Mouse (Mus musculus): ENCODE data around the gene Anp32b.

Anp32b gene

DNA sequence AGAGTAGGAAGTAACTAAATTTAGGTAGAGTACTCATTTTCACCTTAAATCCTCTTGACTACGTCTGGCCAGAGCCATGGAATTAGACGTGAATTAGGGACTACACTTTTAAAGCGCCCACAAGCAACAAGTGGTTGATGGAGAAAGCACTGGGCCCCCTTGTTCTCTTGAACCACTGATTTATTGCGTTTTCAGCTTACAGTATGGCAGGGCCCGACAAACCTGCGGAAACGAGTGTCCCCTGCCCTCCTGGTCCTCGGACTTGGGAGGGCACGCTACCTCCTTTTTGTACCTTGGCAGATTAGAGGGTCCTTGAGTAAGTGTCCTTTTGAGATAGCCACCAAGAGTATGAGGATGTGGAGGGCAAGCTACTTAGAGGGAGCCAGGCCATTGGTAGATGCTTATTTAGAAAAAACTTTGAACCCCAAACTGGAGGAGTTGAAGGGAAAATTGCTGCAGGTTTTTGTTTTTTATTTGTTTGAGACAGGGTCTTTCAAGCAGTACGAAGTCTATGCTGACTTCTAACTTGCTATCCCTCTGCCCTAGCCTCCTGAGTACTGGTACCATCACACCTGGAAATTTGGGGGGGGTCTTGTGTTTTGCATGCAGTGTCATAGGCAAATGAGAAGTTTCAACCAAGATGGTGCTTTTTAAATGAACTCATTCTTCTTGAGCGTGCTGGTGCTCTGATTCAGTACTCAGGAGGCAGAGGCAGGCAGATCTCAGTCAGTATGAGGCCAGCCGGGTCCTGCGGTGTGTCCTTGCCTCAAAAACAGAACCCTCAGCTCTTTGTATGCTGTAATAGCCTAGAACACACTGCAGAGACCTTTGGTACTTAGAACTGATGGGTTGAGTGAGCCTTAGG lies 2.4 kb downstream of the Anp32b start:
- DNase-seq (ENCODE audit: low spot score in 2 of 2): no peak

- DNase-seq (ENCODE audit: low spot score in 2 of 2): no peak
These were observed 3.6 kb downstream of the Anp32b start for GRCm38 (mm10) chr4:46454097-46454864.

GRCm38 (mm10) chr4:46456762-46457161 lies 6.1 kb downstream of the Anp32b start:
- no peak for DNase-seq (ENCODE audit: low spot score in 2 of 2)

DNA sequence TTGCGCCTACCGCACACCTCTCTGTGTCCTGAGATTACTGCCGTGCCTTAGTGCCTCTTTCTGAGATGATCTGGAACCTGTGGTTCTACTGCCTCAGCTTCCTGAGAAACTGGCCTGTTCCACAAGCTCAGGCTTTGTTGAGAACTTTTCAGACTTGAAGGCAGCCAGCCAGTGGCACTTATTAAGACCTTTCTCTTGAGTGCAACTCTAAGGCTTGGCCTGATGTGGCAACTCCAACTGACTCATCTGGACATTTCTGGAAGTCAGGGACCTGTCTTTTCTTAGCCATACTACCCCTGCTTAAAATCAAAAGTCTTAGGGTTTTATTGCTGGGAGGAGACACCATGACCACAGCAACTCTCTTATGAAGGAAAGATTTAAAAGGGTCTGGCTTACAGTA lies 6.5 kb downstream of the Anp32b start:
- DNase-seq (ENCODE audit: low spot score in 2 of 2): no peak

DNA sequence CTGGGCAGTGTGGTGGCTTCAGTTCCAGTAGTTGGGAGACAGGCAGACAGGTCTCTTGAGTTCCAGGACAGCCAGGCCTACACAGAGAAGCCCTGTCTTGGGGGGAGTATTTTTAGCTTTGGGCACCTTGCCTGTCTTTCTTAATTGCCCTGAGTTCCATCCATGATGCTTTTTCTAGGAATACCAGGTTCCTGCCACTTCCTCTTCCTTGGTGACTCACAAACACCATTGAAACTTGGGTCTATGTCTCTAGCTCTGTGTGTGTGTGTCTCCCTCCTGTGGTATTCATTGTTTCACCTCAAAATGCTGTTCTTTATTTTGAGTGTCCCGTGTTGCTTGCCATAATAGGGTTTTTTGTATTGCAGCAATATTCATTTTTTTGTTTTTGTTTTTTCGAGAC lies 7.7 kb downstream of the Anp32b start:
- DNase-seq (ENCODE audit: low spot score in 2 of 2): no peak

- DNase-seq (ENCODE audit: low spot score in 2 of 2): no peak
These were observed 12.6 kb downstream of the Anp32b start for GRCm38 (mm10) chr4:46463130-46463830.

GRCm38 (mm10) chr4:46465740-46466139 lies 15.0 kb downstream of the Anp32b start:
- no peak for DNase-seq (ENCODE audit: low spot score in 2 of 2)

DNA sequence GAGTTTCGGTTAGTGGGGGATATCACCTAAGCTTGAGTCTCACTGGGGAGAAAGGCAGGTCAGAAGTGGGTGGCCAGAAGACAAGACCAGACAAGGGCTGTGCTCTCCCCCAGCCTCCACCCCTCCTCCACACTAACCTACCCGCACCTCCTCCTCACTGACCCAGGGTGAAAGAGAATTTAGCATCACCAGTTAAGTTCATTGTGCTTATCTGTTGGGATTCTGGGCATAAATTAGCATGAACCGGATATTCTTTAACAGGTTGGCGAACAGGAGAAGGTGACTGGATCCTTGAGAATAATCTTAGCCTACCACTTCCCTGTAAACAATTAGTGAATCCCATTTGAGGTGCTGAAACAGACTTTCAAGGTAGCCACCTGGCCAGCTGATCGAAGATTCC lies 24.4 kb downstream of the Anp32b start:
- DNase-seq (ENCODE audit: low spot score in 2 of 2): no peak

- no peak for DNase-seq (ENCODE audit: low spot score in 2 of 2)
These were observed 28.4 kb downstream of the Anp32b start for GRCm38 (mm10) chr4:46479081-46479480.

DNA sequence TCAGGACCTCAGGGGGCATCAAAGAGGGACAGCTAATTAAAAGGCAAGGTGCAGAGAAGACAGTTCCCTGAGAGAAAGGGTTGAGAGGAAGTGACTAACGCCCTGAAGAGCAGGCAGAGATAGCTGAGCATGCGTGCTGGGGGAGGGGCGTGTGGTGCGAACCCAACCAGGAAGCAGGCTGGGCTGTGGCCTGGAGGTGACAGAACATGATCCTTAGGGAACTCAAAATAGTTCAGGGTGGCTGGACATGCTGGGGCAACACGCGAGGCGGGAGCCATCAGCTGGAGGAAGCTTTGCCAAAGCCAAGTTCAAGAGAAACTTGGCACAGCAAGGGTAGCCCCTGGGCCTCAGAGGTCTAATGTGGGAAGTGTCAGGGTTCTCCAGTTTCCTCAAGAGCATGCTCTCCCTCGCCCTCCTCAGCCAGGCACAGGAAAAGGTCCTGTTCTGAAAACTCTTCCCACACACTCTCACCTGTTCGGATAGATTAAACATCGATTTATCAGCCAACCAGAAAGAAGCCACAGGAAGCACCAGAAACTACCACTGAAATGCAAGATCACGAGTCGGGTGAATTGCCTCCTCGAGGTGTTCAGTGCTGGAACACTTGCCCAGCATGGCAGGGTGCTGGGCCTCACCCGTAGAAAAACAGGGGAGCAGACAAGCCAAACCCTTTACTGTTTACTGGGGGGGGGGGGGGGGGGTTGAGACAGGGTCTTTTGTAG lies 35.2 kb downstream of the Anp32b start:
- peak in 1 of 2 experiments; percentile 46 for DNase-seq (ENCODE audit: low spot score in 2 of 2)

GRCm38 (mm10) chr4:46487348-46487747 lies 36.6 kb downstream of the Anp32b start:
- DNase-seq (ENCODE audit: low spot score in 2 of 2): peak in 1 of 2 experiments; percentile 50

DNA sequence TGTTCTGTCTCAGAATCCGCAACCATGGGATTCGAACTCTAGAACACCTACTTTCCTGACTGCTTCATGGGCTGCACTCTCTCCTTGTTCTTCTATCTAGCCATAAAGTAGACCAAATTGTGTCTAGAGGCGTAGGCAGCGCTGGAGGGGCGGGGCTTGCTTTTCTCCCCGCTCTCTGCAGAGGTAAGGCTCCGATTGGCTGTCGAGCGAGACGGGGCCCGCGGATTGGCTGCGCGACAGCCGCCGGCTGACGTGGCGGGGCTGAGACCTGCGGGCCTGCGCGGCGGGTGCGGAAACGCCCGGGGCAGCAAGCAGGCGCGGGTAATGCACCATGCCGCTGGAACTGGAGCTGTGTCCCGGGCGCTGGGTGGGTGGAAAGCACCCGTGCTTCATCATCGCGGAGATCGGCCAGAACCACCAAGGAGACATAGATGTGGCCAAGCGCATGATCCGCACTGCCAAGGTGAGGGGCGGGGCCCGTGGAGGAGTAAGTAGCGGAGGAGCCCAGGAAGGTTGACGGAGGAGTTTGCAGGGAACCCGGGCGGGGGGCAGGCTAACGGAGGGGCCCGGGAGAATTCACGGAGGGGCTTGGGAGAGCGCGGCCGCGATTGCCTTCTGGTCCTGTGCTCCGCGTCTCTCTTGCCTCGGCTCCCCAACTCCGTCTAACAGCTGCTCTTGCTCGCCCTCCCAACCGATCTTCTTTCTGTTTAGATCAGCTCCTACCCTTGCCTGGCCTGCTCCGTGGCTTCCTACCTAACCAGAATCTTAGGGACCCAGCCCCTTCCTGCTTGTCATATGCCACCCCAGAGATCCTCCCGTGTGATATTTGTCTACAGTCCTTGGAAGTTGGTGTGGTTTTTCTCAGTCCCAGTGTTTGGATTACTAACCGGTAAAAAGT lies 38.6 kb downstream of the Anp32b start, which contains the start of gene Nans:
Nans (plus strand) TSS at position 221 of the 898 bp plus-strand sequence.
- peak; percentile 80 to 92 for DNase-seq (ENCODE audit: low spot score in 2 of 2)

DNA sequence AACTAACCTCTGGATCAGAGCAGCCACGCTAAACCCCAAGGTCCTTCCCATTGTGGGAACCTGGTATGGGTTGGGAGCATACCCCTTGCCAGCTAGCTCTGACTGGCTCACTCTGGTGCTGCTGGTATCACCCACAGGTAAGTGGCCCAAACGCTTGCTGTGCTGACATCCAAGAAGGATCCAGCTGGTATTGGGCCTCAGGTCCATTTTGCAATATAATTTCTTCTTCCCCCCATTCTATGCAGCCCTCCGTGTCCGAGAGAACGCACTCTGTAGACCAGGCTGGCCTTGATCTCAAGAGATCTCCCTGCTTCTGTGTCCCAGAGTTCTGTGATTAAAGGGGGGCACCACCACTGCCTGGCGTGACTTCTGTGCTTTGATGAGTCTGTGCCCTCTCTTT lies 42.4 kb downstream of the Anp32b start:
- DNase-seq (ENCODE audit: low spot score in 2 of 2): no peak

GRCm38 (mm10) chr4:46495543-46495942 lies 44.8 kb downstream of the Anp32b start:
- DNase-seq (ENCODE audit: low spot score in 2 of 2): no peak

DNA sequence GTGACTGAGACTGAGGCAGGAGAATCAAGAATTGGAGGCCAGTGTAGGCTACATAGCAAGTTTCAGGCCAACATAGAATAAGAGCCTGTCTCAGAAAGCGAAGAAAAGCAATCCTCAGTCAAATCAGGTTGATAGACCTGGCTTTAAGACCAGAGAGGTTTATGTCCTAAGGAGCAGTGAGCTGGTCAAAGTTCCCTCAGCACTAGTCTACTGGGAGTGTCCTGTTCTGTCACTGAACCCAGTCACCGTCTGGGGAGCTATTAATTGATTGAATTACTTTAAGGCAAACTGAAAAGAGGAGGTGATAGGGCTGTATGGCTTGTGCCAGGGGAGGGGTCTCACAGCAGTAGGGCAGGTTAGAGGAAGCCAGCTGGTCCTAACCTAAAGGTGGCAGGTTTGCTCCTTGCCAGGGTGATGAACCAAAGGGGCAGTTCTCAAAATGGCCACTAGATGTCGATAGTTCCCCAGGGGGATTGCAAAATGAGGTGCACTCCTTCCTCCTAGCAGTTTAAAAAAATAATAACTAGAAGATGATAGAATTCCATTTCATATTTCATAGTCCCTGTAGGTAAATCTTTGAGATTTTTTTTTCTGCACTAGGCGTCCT lies 46.7 kb downstream of the Anp32b start:
- DNase-seq (ENCODE audit: low spot score in 2 of 2): peak in 1 of 2 experiments; percentile 73

- DNase-seq (ENCODE audit: low spot score in 2 of 2): no peak
These were observed 47.8 kb downstream of the Anp32b start for GRCm38 (mm10) chr4:46498511-46498910.

DNA sequence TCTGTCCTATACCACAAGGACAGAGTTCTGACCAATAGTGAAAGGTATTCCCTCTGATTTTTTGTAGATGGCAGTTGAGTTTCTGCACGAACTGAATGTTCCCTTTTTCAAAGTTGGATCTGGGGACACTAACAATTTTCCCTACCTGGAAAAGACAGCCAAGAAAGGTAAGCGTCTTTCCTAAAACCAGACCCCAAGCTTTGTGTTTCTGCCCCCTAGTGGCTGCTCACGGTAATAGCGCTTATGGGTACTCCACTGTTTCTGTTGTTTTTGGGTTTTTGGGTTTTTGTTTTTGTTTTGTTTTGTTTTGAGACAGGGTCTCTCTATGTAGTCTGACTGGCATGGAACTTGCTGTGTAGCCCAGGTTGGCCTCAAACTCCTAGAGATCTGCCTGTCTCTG lies 48.3 kb downstream of the Anp32b start:
- peak in 1 of 2 experiments; percentile 34 for DNase-seq (ENCODE audit: low spot score in 2 of 2)

GRCm38 (mm10) chr4:46502606-46503502 lies 52.2 kb downstream of the Anp32b start:
- DNase-seq (ENCODE audit: low spot score in 2 of 2): no peak

GRCm38 (mm10) chr4:46503881-46504280 lies 53.2 kb downstream of the Anp32b start:
- no peak for DNase-seq (ENCODE audit: low spot score in 2 of 2)
